Mouse (Mus musculus): ENCODE measurements around the gene Oasl2. TPM values are rescaled to one million over a fixed set of nuclear protein-coding genes. Genes with fewer than 3 reads are reported as not detected.

The Oasl2 gene
- polyA plus RNA-seq, 1 experiment from 2014 or later, result 8.3 TPM

Small RNA genes within 50 kb of the gene (microRNA-seq; reads per million reads assigned to microRNA genes)
- gene Mir6240, result 9.5 reads per million, percentile 23 among the genes with 10 or more reads in this experiment

Other genes starting within 250 kb of the Oasl2 start
- gene Trpv4, start 238.5 kb upstream of the Oasl2 start, polyA plus RNA-seq (2015; fragmentation: Nextera tagmentation; extraction: Ambion mirVana), result 2.8 and 2.9 TPM in 2 replicates
- gene Gltp, start 206.0 kb upstream of the Oasl2 start, polyA plus RNA-seq (2015; fragmentation: Nextera tagmentation; extraction: Ambion mirVana), result 104 and 105 TPM in 2 replicates
- 11.5 and 14.0 TPM in 2 replicates for gene Tchp, start 189.2 kb upstream of the Oasl2 start, polyA plus RNA-seq (2015; fragmentation: Nextera tagmentation; extraction: Ambion mirVana)
- gene Ankrd13a, start 122.3 kb upstream of the Oasl2 start, polyA plus RNA-seq (2015; fragmentation: Nextera tagmentation; extraction: Ambion mirVana), result 31.2 and 43.1 TPM in 2 replicates
- gene Git2, start 121.4 kb upstream of the Oasl2 start, polyA plus RNA-seq (2015; fragmentation: Nextera tagmentation; extraction: Ambion mirVana), result 57.4 and 59.0 TPM in 2 replicates
- gene 1500011B03Rik, start 73.5 kb upstream of the Oasl2 start, polyA plus RNA-seq (2015; fragmentation: Nextera tagmentation; extraction: Ambion mirVana), result 70.6 and 70.9 TPM in 2 replicates
- gene 4930519G04Rik, start 43.3 kb upstream of the Oasl2 start, polyA plus RNA-seq (2015; fragmentation: Nextera tagmentation; extraction: Ambion mirVana), result not detected in 2 replicates
- 0.06 and 0.11 TPM in 2 replicates for gene Gm9936, start 38.3 kb upstream of the Oasl2 start, polyA plus RNA-seq (2015; fragmentation: Nextera tagmentation; extraction: Ambion mirVana)
- 0.50 and 0.85 TPM in 2 replicates for gene Oasl1, start 26.3 kb downstream of the Oasl2 start, polyA plus RNA-seq (2015; fragmentation: Nextera tagmentation; extraction: Ambion mirVana)
- 48.0 and 49.2 TPM in 2 replicates for gene 2210016L21Rik, start 45.2 kb downstream of the Oasl2 start, polyA plus RNA-seq (2015; fragmentation: Nextera tagmentation; extraction: Ambion mirVana)
- gene Hnf1a, start 74.2 kb downstream of the Oasl2 start, polyA plus RNA-seq (2015; fragmentation: Nextera tagmentation; extraction: Ambion mirVana), result 0.08 and 0.16 TPM in 2 replicates
- 9.6 and 9.8 TPM in 2 replicates for gene Sppl3, start 114.2 kb downstream of the Oasl2 start, polyA plus RNA-seq (2015; fragmentation: Nextera tagmentation; extraction: Ambion mirVana)
- gene Gm10401, start 201.4 kb downstream of the Oasl2 start, polyA plus RNA-seq (2015; fragmentation: Nextera tagmentation; extraction: Ambion mirVana), result 23.2 and 25.4 TPM in 2 replicates
- 64.5 and 69.2 TPM in 2 replicates for gene Acads, start 222.4 kb downstream of the Oasl2 start, polyA plus RNA-seq (2015; fragmentation: Nextera tagmentation; extraction: Ambion mirVana)
- 34.3 and 35.2 TPM in 2 replicates for gene Unc119b, start 238.0 kb downstream of the Oasl2 start, polyA plus RNA-seq (2015; fragmentation: Nextera tagmentation; extraction: Ambion mirVana)